Mouse (Mus musculus): ENCODE measurements around the gene Cep135. TPM values are rescaled to one million over a fixed set of nuclear protein-coding genes. Genes with fewer than 3 reads are reported as not detected.

The Cep135 gene
- polyA plus RNA-seq, 1 experiment from 2014 or later, result 6.8 TPM

- ATAC-seq (ENCODE audit: low read depth), result no peak
- Histone ChIP-seq H3K27ac (replicated peaks; ENCODE audit: low read depth, low read length) (no peak overlapping the region), H3K4me3 (ENCODE audit: low read depth, low read length) (no peak overlapping the region), H3K4me1 (ENCODE audit: control insufficient read depth, insufficient read depth, low read length) (no peaks in the 10 kb centered on the region), H3K9ac (ENCODE audit: low read depth, low read length) (no peak overlapping the region), H3K9me3 (ENCODE audit: control insufficient read depth, low read length) (no peaks in the 10 kb centered on the region), H3K36me3 (ENCODE audit: control insufficient read depth, insufficient read depth, low read length) (peaks cover 44% of the 10 kb centered on the region), H3K27me3 (replicated peaks; ENCODE audit: control insufficient read depth, insufficient read depth, low read length) (no peaks in the 10 kb centered on the region), H3K4me2 (ENCODE audit: low read depth, low read length) (no peak overlapping the region)
- DNase-seq (ENCODE audit: low spot score), result no peak
- WGBS, result 98% methylated on average over 9 of the region's 9 CpGs
These were observed 35.3 kb downstream of the Cep135 start for GRCm38 (mm10) chr5:76623759-76624158.

- H3K4me1 ChIP-seq (ENCODE audit: control insufficient read depth, insufficient read depth, low read length), result no peaks in the 10 kb centered on the region
- H3K27ac ChIP-seq (replicated peaks; ENCODE audit: low read depth, low read length), result no peak overlapping the region
- H3K9me3 ChIP-seq (ENCODE audit: control insufficient read depth, low read length), result no peaks in the 10 kb centered on the region
- no peak overlapping the region for H3K4me2 ChIP-seq (ENCODE audit: low read depth, low read length)
- no peak overlapping the region for H3K4me3 ChIP-seq (ENCODE audit: low read depth, low read length)
- ATAC-seq (ENCODE audit: low read depth), result no peak
- DNase-seq (ENCODE audit: low spot score), result no peak
- H3K9ac ChIP-seq (ENCODE audit: low read depth, low read length), result no peak overlapping the region
- H3K36me3 ChIP-seq (ENCODE audit: control insufficient read depth, insufficient read depth, low read length), result peaks cover 44% of the 10 kb centered on the region
- no peaks in the 10 kb centered on the region for H3K27me3 ChIP-seq (replicated peaks; ENCODE audit: control insufficient read depth, insufficient read depth, low read length)
- whole genome bisulfite sequencing, result 78% methylated on average over 1 of the region's 1 CpGs
These were observed 39.3 kb downstream of the Cep135 start for GRCm38 (mm10) chr5:76627770-76628169.

GRCm38 (mm10) chr5:76634012-76634411, 45.5 kb downstream of the Cep135 start:
- Histone ChIP-seq H3K9me3 (ENCODE audit: control insufficient read depth, low read length) (no peaks in the 10 kb centered on the region), H3K27me3 (replicated peaks; ENCODE audit: control insufficient read depth, insufficient read depth, low read length) (no peaks in the 10 kb centered on the region), H3K27ac (replicated peaks; ENCODE audit: low read depth, low read length) (no peak overlapping the region), H3K4me1 (ENCODE audit: control insufficient read depth, insufficient read depth, low read length) (no peaks in the 10 kb centered on the region), H3K36me3 (ENCODE audit: control insufficient read depth, insufficient read depth, low read length) (peaks cover 74% of the 10 kb centered on the region), H3K9ac (ENCODE audit: low read depth, low read length) (no peak overlapping the region), H3K4me2 (ENCODE audit: low read depth, low read length) (no peak overlapping the region), H3K4me3 (ENCODE audit: low read depth, low read length) (no peak overlapping the region)
- 66% methylated on average over 10 of the region's 10 CpGs for WGBS
- DNase-seq (ENCODE audit: low spot score) (no peak), ATAC-seq (ENCODE audit: low read depth) (no peak)

GRCm38 (mm10) chr5:76635592-76635991, 47.1 kb downstream of the Cep135 start:
- Histone ChIP-seq H3K4me3 (ENCODE audit: low read depth, low read length) (no peak overlapping the region), H3K27me3 (replicated peaks; ENCODE audit: control insufficient read depth, insufficient read depth, low read length) (no peaks in the 10 kb centered on the region), H3K36me3 (ENCODE audit: control insufficient read depth, insufficient read depth, low read length) (peaks cover 80% of the 10 kb centered on the region), H3K9me3 (ENCODE audit: control insufficient read depth, low read length) (no peaks in the 10 kb centered on the region), H3K27ac (replicated peaks; ENCODE audit: low read depth, low read length) (no peak overlapping the region), H3K4me1 (ENCODE audit: control insufficient read depth, insufficient read depth, low read length) (no peaks in the 10 kb centered on the region), H3K4me2 (ENCODE audit: low read depth, low read length) (no peak overlapping the region), H3K9ac (ENCODE audit: low read depth, low read length) (no peak overlapping the region)
- ATAC-seq (ENCODE audit: low read depth) (no peak), DNase-seq (ENCODE audit: low spot score) (no peak)
- 86% methylated on average over 2 of the region's 2 CpGs for WGBS

- Histone ChIP-seq H3K27ac (replicated peaks; ENCODE audit: low read depth, low read length) (no peak overlapping the region), H3K9me3 (ENCODE audit: control insufficient read depth, low read length) (no peaks in the 10 kb centered on the region), H3K4me3 (ENCODE audit: low read depth, low read length) (no peak overlapping the region), H3K4me1 (ENCODE audit: control insufficient read depth, insufficient read depth, low read length) (no peaks in the 10 kb centered on the region), H3K4me2 (ENCODE audit: low read depth, low read length) (no peak overlapping the region), H3K9ac (ENCODE audit: low read depth, low read length) (no peak overlapping the region), H3K27me3 (replicated peaks; ENCODE audit: control insufficient read depth, insufficient read depth, low read length) (no peaks in the 10 kb centered on the region), H3K36me3 (ENCODE audit: control insufficient read depth, insufficient read depth, low read length) (peaks cover 65% of the 10 kb centered on the region)
- 84% methylated on average over 4 of the region's 4 CpGs for WGBS
- no peak for ATAC-seq (ENCODE audit: low read depth)
- no peak for DNase-seq (ENCODE audit: low spot score)
These were observed 53.6 kb downstream of the Cep135 start for GRCm38 (mm10) chr5:76642076-76642475.

GRCm38 (mm10) chr5:76644234-76644633, 55.7 kb downstream of the Cep135 start:
- no peak overlapping the region for H3K4me3 ChIP-seq (ENCODE audit: low read depth, low read length)
- no peaks in the 10 kb centered on the region for H3K27me3 ChIP-seq (replicated peaks; ENCODE audit: control insufficient read depth, insufficient read depth, low read length)
- WGBS, result 92% methylated on average over 7 of the region's 7 CpGs
- H3K9me3 ChIP-seq (ENCODE audit: control insufficient read depth, low read length), result no peaks in the 10 kb centered on the region
- no peak overlapping the region for H3K9ac ChIP-seq (ENCODE audit: low read depth, low read length)
- no peaks in the 10 kb centered on the region for H3K4me1 ChIP-seq (ENCODE audit: control insufficient read depth, insufficient read depth, low read length)
- H3K36me3 ChIP-seq (ENCODE audit: control insufficient read depth, insufficient read depth, low read length), result peaks cover 45% of the 10 kb centered on the region
- ATAC-seq (ENCODE audit: low read depth) (no peak), DNase-seq (ENCODE audit: low spot score) (no peak)
- H3K27ac ChIP-seq (replicated peaks; ENCODE audit: low read depth, low read length), result no peak overlapping the region
- no peak overlapping the region for H3K4me2 ChIP-seq (ENCODE audit: low read depth, low read length)

- H3K27me3 ChIP-seq (replicated peaks; ENCODE audit: control insufficient read depth, insufficient read depth, low read length), result no peaks in the 10 kb centered on the region
- H3K27ac ChIP-seq (replicated peaks; ENCODE audit: low read depth, low read length), result no peak overlapping the region
- H3K4me2 ChIP-seq (ENCODE audit: low read depth, low read length), result no peak overlapping the region
- DNase-seq (ENCODE audit: low spot score), result no peak
- H3K36me3 ChIP-seq (ENCODE audit: control insufficient read depth, insufficient read depth, low read length), result peaks cover 37% of the 10 kb centered on the region
- H3K9me3 ChIP-seq (ENCODE audit: control insufficient read depth, low read length), result no peaks in the 10 kb centered on the region
- no peak overlapping the region for H3K4me3 ChIP-seq (ENCODE audit: low read depth, low read length)
- H3K4me1 ChIP-seq (ENCODE audit: control insufficient read depth, insufficient read depth, low read length), result no peaks in the 10 kb centered on the region
- H3K9ac ChIP-seq (ENCODE audit: low read depth, low read length), result no peak overlapping the region
- 90% methylated on average over 10 of the region's 10 CpGs for WGBS
- ATAC-seq (ENCODE audit: low read depth), result no peak
These were observed 56.8 kb downstream of the Cep135 start for GRCm38 (mm10) chr5:76645091-76645868.

GRCm38 (mm10) chr5:76649897-76650296, 61.4 kb downstream of the Cep135 start:
- H3K4me2 ChIP-seq (ENCODE audit: low read depth, low read length), result no peak overlapping the region
- H3K9ac ChIP-seq (ENCODE audit: low read depth, low read length), result no peak overlapping the region
- no peaks in the 10 kb centered on the region for H3K9me3 ChIP-seq (ENCODE audit: control insufficient read depth, low read length)
- H3K27ac ChIP-seq (replicated peaks; ENCODE audit: low read depth, low read length), result no peak overlapping the region
- H3K4me1 ChIP-seq (ENCODE audit: control insufficient read depth, insufficient read depth, low read length), result no peaks in the 10 kb centered on the region
- no peaks in the 10 kb centered on the region for H3K27me3 ChIP-seq (replicated peaks; ENCODE audit: control insufficient read depth, insufficient read depth, low read length)
- 79% methylated on average over 4 of the region's 4 CpGs for WGBS
- no peaks in the 10 kb centered on the region for H3K36me3 ChIP-seq (ENCODE audit: control insufficient read depth, insufficient read depth, low read length)
- ATAC-seq (ENCODE audit: low read depth), result no peak
- no peak for DNase-seq (ENCODE audit: low spot score)
- H3K4me3 ChIP-seq (ENCODE audit: low read depth, low read length), result no peak overlapping the region

GRCm38 (mm10) chr5:76651151-76651725, 62.7 kb downstream of the Cep135 start:
- Histone ChIP-seq H3K9ac (ENCODE audit: low read depth, low read length) (no peak overlapping the region), H3K27me3 (replicated peaks; ENCODE audit: control insufficient read depth, insufficient read depth, low read length) (no peaks in the 10 kb centered on the region), H3K4me3 (ENCODE audit: low read depth, low read length) (no peak overlapping the region), H3K9me3 (ENCODE audit: control insufficient read depth, low read length) (no peaks in the 10 kb centered on the region), H3K4me2 (ENCODE audit: low read depth, low read length) (no peak overlapping the region), H3K27ac (replicated peaks; ENCODE audit: low read depth, low read length) (no peak overlapping the region), H3K36me3 (ENCODE audit: control insufficient read depth, insufficient read depth, low read length) (no peaks in the 10 kb centered on the region), H3K4me1 (ENCODE audit: control insufficient read depth, insufficient read depth, low read length) (no peaks in the 10 kb centered on the region)
- ATAC-seq (ENCODE audit: low read depth) (0 out of 2 replicates have a peak, but pooled peaks have one; percentile 39), DNase-seq (ENCODE audit: low spot score) (no peak)
- 78% methylated on average over 5 of the region's 5 CpGs for WGBS

Measured in embryonic facial prominence, embryonic 14.5 days (tissue).